Mouse (Mus musculus): ENCODE measurements around the gene Mlxipl. TPM values are rescaled to one million over a fixed set of nuclear protein-coding genes. Genes with fewer than 3 reads are reported as not detected.

Gene Mlxipl
- total and polyA plus RNA-seq, 3 experiments, result not detected

- Histone ChIP-seq H3K4me1 (ENCODE audit: control insufficient read depth in 1 of 2, insufficient read depth in 2 of 2, low read length in 2 of 2) (no peaks in the 10 kb centered on the region), H3K9me3 (replicated peaks; ENCODE audit: insufficient read depth, low read length) (no peaks in the 10 kb centered on the region), H3K4me3 (ENCODE audit: control insufficient read depth in 1 of 2, insufficient read depth in 1 of 2, low read depth in 2 of 2, low read length in 2 of 2) (no peak overlapping the region), H3K9ac (ENCODE audit: control insufficient read depth, low read depth, low read length, poor library complexity, severe bottlenecking) (no peak overlapping the region), H3K27ac (ENCODE audit: control insufficient read depth, low read depth, low read length) (no peak overlapping the region), H3K36me3 (ENCODE audit: control insufficient read depth in 1 of 2, insufficient read depth in 2 of 2, low read length in 2 of 2) (peaks cover 0 to 6% of the 10 kb centered on the region in 2 experiments; a peak in 2 of 4 replicates), H3K27me3 (ENCODE audit: control insufficient read depth in 1 of 2, insufficient read depth in 2 of 2, low read length in 2 of 2) (no peaks in the 10 kb centered on the region), H3K79me2 (ENCODE audit: control insufficient read depth, insufficient read depth, low read length, poor library complexity) (no peaks in the 10 kb centered on the region)
- no peak for DNase-seq (ENCODE audit: low read depth, low spot score)
- no peak for TF ChIP-seq ZC3H11A (IDR thresholded peaks at IDR 0.05; ENCODE audit: low read depth, low read length)
Measured at GRCm38 (mm10) chr5:135161221-135161620, 71.5 kb downstream of the Mlxipl start.

GRCm38 (mm10) chr5:135161650-135162049, 72.0 kb downstream of the Mlxipl start:
- no peaks in the 10 kb centered on the region for H3K4me1 ChIP-seq (ENCODE audit: control insufficient read depth in 1 of 2, insufficient read depth in 2 of 2, low read length in 2 of 2)
- H3K9ac ChIP-seq (ENCODE audit: control insufficient read depth, low read depth, low read length, poor library complexity, severe bottlenecking), result no peak overlapping the region
- no peak for DNase-seq (ENCODE audit: low read depth, low spot score)
- no peak overlapping the region for H3K27ac ChIP-seq (ENCODE audit: control insufficient read depth, low read depth, low read length)
- H3K4me3 ChIP-seq (ENCODE audit: control insufficient read depth in 1 of 2, insufficient read depth in 1 of 2, low read depth in 2 of 2, low read length in 2 of 2), result no peak overlapping the region
- no peaks in the 10 kb centered on the region for H3K9me3 ChIP-seq (replicated peaks; ENCODE audit: insufficient read depth, low read length)
- H3K27me3 ChIP-seq (ENCODE audit: control insufficient read depth in 1 of 2, insufficient read depth in 2 of 2, low read length in 2 of 2), result no peaks in the 10 kb centered on the region
- H3K36me3 ChIP-seq (ENCODE audit: control insufficient read depth in 1 of 2, insufficient read depth in 2 of 2, low read length in 2 of 2), result peaks cover 0 to 3% of the 10 kb centered on the region in 2 experiments; a peak in 2 of 4 replicates
- H3K79me2 ChIP-seq (ENCODE audit: control insufficient read depth, insufficient read depth, low read length, poor library complexity), result no peaks in the 10 kb centered on the region
- no peak for TF ChIP-seq POLR2A (IDR thresholded peaks at IDR 0.05; ENCODE audit: control insufficient read depth in 1 of 2, insufficient read depth in 1 of 2, low read depth in 1 of 2, low read length in 2 of 2, poor library complexity in 1 of 2)
- TF ChIP-seq TCF12 (IDR thresholded peaks at IDR 0.05; ENCODE audit: low read depth, low read length), result no peak

GRCm38 (mm10) chr5:135162361-135162760, 72.7 kb downstream of the Mlxipl start:
- Histone ChIP-seq H3K36me3 (ENCODE audit: control insufficient read depth in 1 of 2, insufficient read depth in 2 of 2, low read length in 2 of 2) (peaks cover under 1 to 3% of the 10 kb centered on the region in 2 experiments; a peak in 3 of 4 replicates), H3K27me3 (ENCODE audit: control insufficient read depth in 1 of 2, insufficient read depth in 2 of 2, low read length in 2 of 2) (no peaks in the 10 kb centered on the region), H3K9ac (ENCODE audit: control insufficient read depth, low read depth, low read length, poor library complexity, severe bottlenecking) (no peak overlapping the region), H3K4me3 (ENCODE audit: control insufficient read depth in 1 of 2, insufficient read depth in 1 of 2, low read depth in 2 of 2, low read length in 2 of 2) (no peak overlapping the region), H3K79me2 (ENCODE audit: control insufficient read depth, insufficient read depth, low read length, poor library complexity) (no peaks in the 10 kb centered on the region), H3K4me1 (ENCODE audit: control insufficient read depth in 1 of 2, insufficient read depth in 2 of 2, low read length in 2 of 2) (no peaks in the 10 kb centered on the region; a peak in 1 of 4 replicates), H3K9me3 (replicated peaks; ENCODE audit: insufficient read depth, low read length) (no peaks in the 10 kb centered on the region), H3K27ac (ENCODE audit: control insufficient read depth, low read depth, low read length) (no peak overlapping the region)
- TF ChIP-seq HCFC1 (IDR thresholded peaks at IDR 0.05; ENCODE audit: low read depth, low read length) (no peak), BHLHE40 (IDR thresholded peaks at IDR 0.05; ENCODE audit: borderline replicate concordance, low read depth, low read length) (no peak), UBTF (IDR thresholded peaks at IDR 0.05; ENCODE audit: borderline replicate concordance, insufficient read depth, low read depth, low read length) (no peak), NRF1 (IDR thresholded peaks at IDR 0.05; ENCODE audit: insufficient read depth, low read depth, low read length, poor library complexity, severe bottlenecking) (no peak), MAX (IDR thresholded peaks at IDR 0.05; ENCODE audit: low read length) (no peak), POLR2AphosphoS5 (IDR thresholded peaks at IDR 0.05; ENCODE audit: borderline replicate concordance, low read depth, low read length) (no peak), GATA1 (IDR thresholded peaks at IDR 0.05; ENCODE audit: low read depth, low read length) (no peak), MYC (IDR thresholded peaks at IDR 0.05; ENCODE audit: low read depth, low read length) (no peak), POLR2A (IDR thresholded peaks at IDR 0.05; ENCODE audit: control insufficient read depth in 1 of 2, insufficient read depth in 1 of 2, low read depth in 1 of 2, low read length in 2 of 2, poor library complexity in 1 of 2) (no peak), ZNF384 (IDR thresholded peaks at IDR 0.05; ENCODE audit: low read depth, low read length) (no peak), POLR2AphosphoS2 (IDR thresholded peaks at IDR 0.05; ENCODE audit: low read length) (no peak), ETS1 (IDR thresholded peaks at IDR 0.05; ENCODE audit: low read depth, low read length) (no peak), NELFE (IDR thresholded peaks at IDR 0.05; ENCODE audit: low read depth, low read length) (no peak), MYB (IDR thresholded peaks at IDR 0.05; ENCODE audit: low read depth, low read length) (no peak), USF1 (IDR thresholded peaks at IDR 0.05; ENCODE audit: low read depth, low read length) (no peak), TCF12 (IDR thresholded peaks at IDR 0.05; ENCODE audit: low read depth, low read length) (no peak), MXI1 (IDR thresholded peaks at IDR 0.05; ENCODE audit: low read depth, low read length) (no peak), RCOR1 (IDR thresholded peaks at IDR 0.05; ENCODE audit: low read depth, low read length) (no peak), SIN3A (IDR thresholded peaks at IDR 0.05; ENCODE audit: low read length) (no peak), EP300 (IDR thresholded peaks at IDR 0.05; ENCODE audit: low read depth in 1 of 2, low read length in 2 of 2) (no peak)
- DNase-seq (ENCODE audit: low read depth, low spot score), result no peak
